Mouse (Mus musculus) ES-E14 (cell line): ENCODE data around the gene Prmt2.

Experiments used
- MAFK ChIP-seq: IDR thresholded peaks from 2 replicates; pipeline ENCODE4 v1.6.1; 2014; ENCODE audit warnings: mild to moderate bottlenecking, low read depth, low read length, inconsistent platforms; ENCODE audit not compliant: insufficient read depth
- ZNF384 ChIP-seq: IDR thresholded peaks from 2 replicates; pipeline ENCODE4 v1.6.1; 2012; ENCODE audit warnings: low read depth, low read length, inconsistent platforms

DNA sequence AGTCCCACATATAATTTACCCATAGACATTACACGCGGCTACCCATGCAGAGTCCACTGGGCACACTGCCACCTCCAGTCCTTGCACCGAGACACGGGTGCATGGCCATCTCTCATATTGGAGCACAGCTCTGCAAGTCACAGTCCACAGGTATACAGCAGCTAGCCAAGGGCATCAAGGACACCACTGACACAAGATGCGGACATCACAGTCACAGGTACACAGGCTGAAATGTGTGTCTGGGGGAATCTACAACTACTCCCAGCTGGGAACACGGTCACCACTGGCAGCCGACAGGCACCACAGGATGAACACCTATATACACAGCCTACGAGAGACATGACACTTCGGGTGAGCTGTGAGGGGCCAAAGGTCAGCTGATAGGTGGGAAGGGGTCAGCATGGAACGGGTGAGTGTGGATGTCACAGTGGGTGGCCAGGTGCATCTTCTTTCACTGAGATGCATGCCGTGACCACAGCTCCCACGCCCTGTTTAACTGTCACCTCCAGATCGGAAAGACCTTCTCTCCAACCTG lies 30.3 kb downstream of the Prmt2 start:
- no peak for TF ChIP-seq ZNF384
- no peak for TF ChIP-seq MAFK
